8 mouse cellular contexts compared by ENCODE assay signal in the genomic region with DNA sequence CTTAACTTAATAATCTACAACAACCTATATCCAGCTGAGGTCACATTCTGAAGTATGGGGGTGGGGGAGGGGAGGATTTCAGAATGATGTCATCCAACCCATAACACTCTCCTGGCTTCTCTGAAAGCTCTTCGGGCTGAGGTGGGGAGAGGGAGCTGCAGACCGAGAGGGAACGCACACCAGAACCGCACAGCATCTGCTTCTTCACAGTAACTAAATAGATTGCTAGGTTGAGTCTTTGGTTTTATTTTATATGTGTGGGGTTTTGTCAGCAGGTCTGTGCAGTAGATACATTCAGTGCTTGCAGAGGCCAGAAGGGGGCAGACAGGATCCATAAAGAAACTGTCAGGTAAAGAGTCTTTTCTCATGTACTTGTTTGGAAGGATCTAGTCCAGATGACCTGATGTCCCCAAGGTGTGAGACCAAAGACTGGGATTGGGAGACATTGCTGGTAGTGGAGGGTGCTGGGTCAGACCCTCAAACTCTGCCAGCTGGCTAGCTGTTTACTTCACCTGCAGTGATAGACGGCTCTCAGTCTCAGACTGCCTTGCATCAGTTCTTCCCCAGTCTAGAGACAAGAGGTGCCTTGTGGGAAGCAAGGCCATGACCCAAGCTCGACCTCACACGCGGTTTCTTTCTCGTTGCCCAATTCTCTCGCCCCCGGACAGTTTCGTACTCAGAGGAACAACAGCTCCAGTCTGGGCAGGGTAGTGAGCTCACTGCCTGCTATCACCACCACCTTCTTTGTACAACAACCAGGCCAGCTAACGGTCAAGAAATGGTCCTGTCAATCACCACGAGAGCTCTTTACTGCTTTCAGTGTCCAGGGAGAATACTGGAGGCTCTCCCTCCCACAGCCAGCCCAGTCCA.
DNase-seq lines count a peak whose midpoint lies in the region; ATAC-seq lines count a peak whose summit lies in the region.

No protein-coding gene starts in this region.

- no peak for ATAC-seq in CD4-positive, CD25-positive, alpha-beta regulatory T cell, adult 4 months
- ATAC-seq in embryonic facial prominence, embryonic 14.5 days (ENCODE audit: low read depth), result peak; percentile 66
- peak; percentile 35; the same call in 1 of the 2 replicates for ATAC-seq in midbrain, embryonic 11.5 days (ENCODE audit: low FRiP score)

- intact Hi-C loops in left cerebral cortex, postnatal 10 days (cut with DNase I), result no loop called here

- H3K4me2 ChIP-seq in embryonic facial prominence, embryonic 14.5 days (ENCODE audit: low read depth, low read length), result no peak overlapping the region
- H3K4me2 ChIP-seq in midbrain, embryonic 11.5 days, result no peak overlapping the region

- H3K9ac ChIP-seq in embryonic facial prominence, embryonic 14.5 days (ENCODE audit: low read depth, low read length), result no peak overlapping the region
- no peak overlapping the region for H3K9ac ChIP-seq in midbrain, embryonic 11.5 days (ENCODE audit: low read length)

- H3K27me3 ChIP-seq in embryonic facial prominence, embryonic 14.5 days (replicated peaks; ENCODE audit: control insufficient read depth, insufficient read depth, low read length), result no peaks in the 10 kb centered on the region
- H3K27me3 ChIP-seq in midbrain, embryonic 11.5 days (ENCODE audit: control insufficient read depth, insufficient read depth, low read length), result no peaks in the 10 kb centered on the region

- H3K4me3 ChIP-seq in embryonic facial prominence, embryonic 14.5 days (ENCODE audit: low read depth, low read length), result no peak overlapping the region
- no peak overlapping the region for H3K4me3 ChIP-seq in midbrain, embryonic 11.5 days (ENCODE audit: low read depth, low read length)

- peak overlapping the region; percentile 55; the same call in 1 of the 2 replicates for H3K27ac ChIP-seq in embryonic facial prominence, embryonic 14.5 days (replicated peaks; ENCODE audit: low read depth, low read length)
- H3K27ac ChIP-seq in midbrain, embryonic 11.5 days (ENCODE audit: low read depth, low read length), result no peak overlapping the region

- peak; percentile 36 for DNase-seq in CD4-positive, CD25-positive, alpha-beta regulatory T cell, adult 2 months (ENCODE audit: low read depth, low spot score)
- peak; percentile 40 for DNase-seq in 3134 (ENCODE audit: extremely low read depth, insufficient read length, low spot score)
- DNase-seq in embryonic facial prominence, embryonic 14.5 days (ENCODE audit: low spot score), result peak; percentile 50
- DNase-seq in kidney, adult 18-20 months, result peak; percentile 51
- peak; percentile 84 for DNase-seq in midbrain, embryonic 11.5 days (ENCODE audit: low spot score, missing footprints)
- no peak for DNase-seq in left cerebral cortex, adult 11 months (ENCODE audit: low spot score)
- no peak for DNase-seq in left cerebral cortex, postnatal 10 days (ENCODE audit: extremely low spot score in 1 of 2, low spot score in 2 of 2)

- 53% methylated on average over 14 of the region's 14 CpGs for WGBS in embryonic facial prominence, embryonic 14.5 days
- 73% methylated on average over 14 of the region's 14 CpGs for WGBS in midbrain, embryonic 11.5 days

- peaks cover 29% of the 10 kb centered on the region for H3K4me1 ChIP-seq in embryonic facial prominence, embryonic 14.5 days (ENCODE audit: control insufficient read depth, insufficient read depth, low read length)
- H3K4me1 ChIP-seq in midbrain, embryonic 11.5 days (ENCODE audit: control insufficient read depth, insufficient read depth, low read length), result no peaks in the 10 kb centered on the region

- H3K36me3 ChIP-seq in embryonic facial prominence, embryonic 14.5 days (ENCODE audit: control insufficient read depth, insufficient read depth, low read length), result no peaks in the 10 kb centered on the region
- H3K36me3 ChIP-seq in midbrain, embryonic 11.5 days (ENCODE audit: control insufficient read depth, insufficient read depth, low read length), result no peaks in the 10 kb centered on the region

- no peaks in the 10 kb centered on the region for H3K9me3 ChIP-seq in embryonic facial prominence, embryonic 14.5 days (ENCODE audit: control insufficient read depth, low read length)
- no peaks in the 10 kb centered on the region for H3K9me3 ChIP-seq in midbrain, embryonic 11.5 days (ENCODE audit: control insufficient read depth, low read length)

Comparison
In these comparisons a context has a peak if more than half of its experiments do, and no peak if none do; other contexts are left out.
1. DNase-seq: peak in CD4-positive, CD25-positive, alpha-beta regulatory T cell, adult 2 months (single experiment), 3134 (single experiment), embryonic facial prominence, embryonic 14.5 days (single experiment), kidney, adult 18-20 months (single experiment) and midbrain, embryonic 11.5 days (single experiment); none in left cerebral cortex, adult 11 months (single experiment) and left cerebral cortex, postnatal 10 days (0 of 2).